Mouse (Mus musculus) intestine, embryonic 14.5 days (tissue): Measurements from ENCODE around the gene March1. TPM values are rescaled to one million over a fixed set of nuclear protein-coding genes. Genes with fewer than 3 reads are reported as not detected.

Source experiments
- ATAC-seq: fragments of 200-750 bp; cut with Nextera tagmentation; replicated peaks from 2 replicates; pipeline ENCODE4 v1.8.0; 2017; ENCODE audit warnings: low read depth, moderate number of reproducible peaks, moderate TSS enrichment, moderate library complexity; ENCODE audit not compliant: low FRiP score, low TSS enrichment
- DNase-seq: peaks from one replicate; pipeline ENCODE4 v3.0.0-alpha.2; 2018; ENCODE audit warnings: low spot score
- H3K27ac ChIP-seq: fragments of 300-500 bp; sonication (generic); 2 replicates; pipeline ENCODE4 v1.5.1; 2014; ENCODE audit warnings: low read depth, mild to moderate bottlenecking, control low read depth
- H3K27me3 ChIP-seq: fragments of 300-500 bp; sonication (generic); replicated peaks from 2 replicates; pipeline ENCODE4 v1.6.1; 2014; ENCODE audit warnings: low read length, control low read depth; ENCODE audit not compliant: control insufficient read depth, insufficient read depth
- H3K36me3 ChIP-seq: fragments of 300-500 bp; sonication (generic); 2 replicates; pipeline ENCODE4 v1.6.1; 2014; ENCODE audit warnings: low read length, control low read depth; ENCODE audit not compliant: control insufficient read depth, insufficient read depth
- H3K4me1 ChIP-seq: fragments of 300-500 bp; sonication (generic); replicated peaks from 2 replicates; pipeline ENCODE4 v1.6.1; 2014; ENCODE audit warnings: low read length, control low read depth, mixed read lengths; ENCODE audit not compliant: control insufficient read depth, insufficient read depth
- H3K4me2 ChIP-seq: fragments of 300-500 bp; sonication (generic); 2 replicates; pipeline ENCODE4 v1.6.1; 2014; ENCODE audit warnings: low read length
- H3K4me3 ChIP-seq: fragments of 300-500 bp; sonication (generic); 2 replicates; pipeline ENCODE4 v1.5.1; 2014; ENCODE audit warnings: low read depth, low read length, control low read depth, mixed read lengths
- H3K9ac ChIP-seq: fragments of 300-500 bp; sonication (generic); 2 replicates; pipeline ENCODE4 v1.6.1; 2014; ENCODE audit warnings: mild to moderate bottlenecking, low read length
- H3K9me3 ChIP-seq: fragments of 300-500 bp; sonication (generic); 2 replicates; pipeline ENCODE4 v1.6.1; 2016; ENCODE audit warnings: low read length, control low read depth; ENCODE audit not compliant: control insufficient read depth
- WGBS: fragments of 180-500 bp; shearing (Covaris S2); extraction: QIAGEN DNeasy Blood & Tissue Kit; methylation state at CpG from one replicate; pipeline ENCODE4 v1.1.7; 2014; 5-methylcytosine and 5-hydroxymethylcytosine counted together
- polyA plus RNA-seq: library from polyadenylated mRNA; unstranded; fragments of >200 nt; fragmentation: Nextera tagmentation; extraction: Ambion mirVana; gene quantifications from 2 replicates; pipeline ENCODE4 v1.2.1, GENCODE M21; 2014

The March1 gene
- polyA plus RNA-seq, 1 experiment from 2014 or later = 1.1 TPM

DNA sequence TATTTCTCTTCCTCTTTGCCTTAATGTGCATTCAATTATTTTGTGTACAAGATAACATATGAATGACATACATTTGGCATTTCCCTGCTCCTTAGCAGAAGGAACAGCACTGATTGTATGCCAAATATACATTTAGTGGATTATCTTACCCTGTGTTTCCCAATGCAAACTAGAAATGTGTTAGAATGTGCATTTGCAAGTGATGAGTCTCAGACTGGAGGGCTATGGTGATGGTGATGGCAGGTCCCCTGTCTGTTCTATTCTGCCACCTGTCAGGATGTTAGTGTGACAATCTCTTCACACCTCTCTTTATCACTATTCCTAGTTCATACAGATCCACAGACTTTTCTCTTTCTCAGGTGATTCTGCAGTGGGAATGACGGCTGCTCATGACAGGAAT, 480.4 kb downstream of the March1 start:
- WGBS = 70% methylated on average over 1 of the region's 1 CpGs
- H3K9me3 ChIP-seq = no peaks in the 10 kb centered on the region
- H3K4me1 ChIP-seq = no peaks in the 10 kb centered on the region
- ATAC-seq (no peak), DNase-seq (no peak)
- H3K36me3 ChIP-seq = no peaks in the 10 kb centered on the region
- H3K27me3 ChIP-seq = no peaks in the 10 kb centered on the region
- no peak overlapping the region for H3K4me3 ChIP-seq
- no peak overlapping the region for H3K9ac ChIP-seq
- no peak overlapping the region for H3K27ac ChIP-seq
- H3K4me2 ChIP-seq = no peak overlapping the region

DNA sequence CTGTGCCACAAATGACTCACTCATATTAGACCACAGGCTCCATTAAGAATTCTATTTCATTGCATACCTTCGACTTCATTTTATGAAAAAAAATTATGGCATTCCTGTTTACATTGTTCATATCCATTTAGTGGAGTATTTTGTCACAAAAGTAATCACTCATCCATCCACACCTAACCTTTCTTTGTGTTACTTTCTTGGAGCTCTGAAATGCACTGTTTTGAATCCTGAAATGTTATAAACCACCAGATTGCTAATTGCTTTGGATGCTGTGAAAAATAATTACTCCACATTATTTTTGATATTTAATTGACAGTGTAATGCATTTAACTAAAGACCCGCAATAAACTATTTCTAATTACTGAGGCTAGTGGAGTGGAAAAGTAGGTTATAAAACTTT, 501.6 kb downstream of the March1 start:
- no peaks in the 10 kb centered on the region for H3K4me1 ChIP-seq

DNA sequence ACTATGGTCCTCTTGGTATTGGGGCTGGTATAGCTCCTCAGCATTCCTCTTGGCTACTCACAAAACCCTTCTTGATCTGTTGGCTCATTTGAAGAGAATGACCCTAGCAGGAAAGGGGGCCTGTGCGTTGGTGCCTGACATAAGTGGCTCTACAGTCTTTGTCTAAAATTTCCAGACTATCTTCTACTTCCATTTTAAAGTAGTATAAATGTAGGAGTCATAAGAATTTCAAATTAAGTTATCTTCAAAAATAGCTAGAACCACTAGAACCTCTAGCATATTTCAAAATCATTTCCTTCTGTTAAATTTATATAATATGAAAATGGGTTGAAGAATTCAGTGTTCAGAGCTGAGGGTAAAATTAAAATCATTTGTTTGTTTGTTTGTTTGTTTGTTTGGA, 541.9 kb downstream of the March1 start:
- Histone ChIP-seq H3K9me3 (no peaks in the 10 kb centered on the region), H3K4me1 (no peaks in the 10 kb centered on the region), H3K4me3 (no peak overlapping the region), H3K4me2 (no peak overlapping the region), H3K27me3 (no peaks in the 10 kb centered on the region), H3K36me3 (no peaks in the 10 kb centered on the region), H3K27ac (no peak overlapping the region), H3K9ac (no peak overlapping the region)
- DNase-seq (no peak), ATAC-seq (no peak)
- WGBS = 88% methylated on average over 1 of the region's 1 CpGs

More for the DNA sequence above, 501.6 kb downstream of the March1 start:
- DNase-seq (no peak), ATAC-seq (no peak)
- Histone ChIP-seq H3K36me3 (no peaks in the 10 kb centered on the region), H3K9me3 (no peaks in the 10 kb centered on the region), H3K27ac (no peak overlapping the region), H3K4me2 (no peak overlapping the region), H3K9ac (no peak overlapping the region), H3K4me3 (no peak overlapping the region), H3K27me3 (no peaks in the 10 kb centered on the region)
- 81% methylated on average over 2 of the region's 2 CpGs for WGBS

GRCm38 (mm10) chr8:66166835-66167234, 549.1 kb downstream of the March1 start:
- DNase-seq = no peak
- Histone ChIP-seq H3K27ac (no peak overlapping the region), H3K4me3 (no peak overlapping the region), H3K27me3 (no peaks in the 10 kb centered on the region), H3K36me3 (no peaks in the 10 kb centered on the region), H3K9ac (no peak overlapping the region), H3K9me3 (no peaks in the 10 kb centered on the region), H3K4me2 (no peak overlapping the region), H3K4me1 (no peaks in the 10 kb centered on the region)
- no peak for ATAC-seq
- 43% methylated on average over 1 of the region's 1 CpGs for WGBS

DNA sequence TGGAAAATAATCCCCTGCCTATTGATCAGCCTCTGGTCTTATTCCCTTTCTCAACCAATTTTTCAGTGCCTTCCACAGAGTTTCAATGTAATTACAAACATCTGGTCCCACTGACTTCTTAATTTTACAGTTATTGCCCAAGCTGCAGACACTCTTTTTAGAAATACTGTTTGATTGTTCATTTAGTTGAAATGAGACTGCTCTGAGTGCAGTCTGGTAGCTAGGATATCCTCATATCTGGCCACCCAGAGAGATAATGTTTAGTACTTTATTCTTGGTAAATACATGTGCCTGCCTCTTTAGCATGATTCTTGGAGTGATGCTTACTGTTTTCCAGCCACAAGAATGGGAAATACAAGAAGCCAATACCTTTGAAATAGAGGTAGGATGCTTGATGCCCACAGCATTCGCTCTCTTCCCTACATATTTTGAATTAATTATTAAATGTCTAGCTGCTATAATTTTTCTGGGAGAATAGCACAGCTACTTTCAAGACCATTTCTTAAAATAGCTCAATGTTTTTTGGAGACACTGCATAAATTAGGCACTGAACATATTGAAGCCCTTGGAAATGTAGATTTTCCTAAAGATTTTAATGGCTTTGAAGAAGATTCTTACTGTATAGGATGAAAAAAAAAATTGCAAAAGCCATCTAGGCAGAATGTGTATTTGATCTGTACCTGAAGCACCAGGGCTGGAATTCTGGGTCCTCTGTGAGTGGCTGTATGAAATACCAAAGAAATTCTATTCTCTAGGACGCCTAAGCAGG, 549.9 kb downstream of the March1 start:
- WGBS = 77% methylated on average over 2 of the region's 2 CpGs
- H3K4me1 ChIP-seq = no peaks in the 10 kb centered on the region
- ATAC-seq (no peak), DNase-seq (no peak)
- no peak overlapping the region for H3K27ac ChIP-seq
- H3K9ac ChIP-seq = no peak overlapping the region
- H3K9me3 ChIP-seq = no peaks in the 10 kb centered on the region
- no peaks in the 10 kb centered on the region for H3K27me3 ChIP-seq
- H3K36me3 ChIP-seq = no peaks in the 10 kb centered on the region
- H3K4me3 ChIP-seq = no peak overlapping the region
- no peak overlapping the region for H3K4me2 ChIP-seq

- DNase-seq (no peak), ATAC-seq (no peak)
- Histone ChIP-seq H3K4me1 (no peaks in the 10 kb centered on the region), H3K27ac (no peak overlapping the region), H3K36me3 (no peaks in the 10 kb centered on the region), H3K4me3 (no peak overlapping the region), H3K27me3 (no peaks in the 10 kb centered on the region), H3K9me3 (no peaks in the 10 kb centered on the region), H3K9ac (no peak overlapping the region), H3K4me2 (no peak overlapping the region)
- 96% methylated on average over 1 of the region's 1 CpGs for WGBS
These were observed 561.6 kb downstream of the March1 start for GRCm38 (mm10) chr8:66179336-66179735.

GRCm38 (mm10) chr8:66181265-66181664, 563.6 kb downstream of the March1 start:
- Histone ChIP-seq H3K4me1 (no peaks in the 10 kb centered on the region), H3K36me3 (no peaks in the 10 kb centered on the region), H3K27ac (no peak overlapping the region), H3K27me3 (no peaks in the 10 kb centered on the region), H3K4me2 (no peak overlapping the region), H3K9ac (no peak overlapping the region), H3K4me3 (no peak overlapping the region), H3K9me3 (no peaks in the 10 kb centered on the region)
- WGBS = 70% methylated on average over 4 of the region's 4 CpGs
- ATAC-seq (no peak), DNase-seq (no peak)

DNA sequence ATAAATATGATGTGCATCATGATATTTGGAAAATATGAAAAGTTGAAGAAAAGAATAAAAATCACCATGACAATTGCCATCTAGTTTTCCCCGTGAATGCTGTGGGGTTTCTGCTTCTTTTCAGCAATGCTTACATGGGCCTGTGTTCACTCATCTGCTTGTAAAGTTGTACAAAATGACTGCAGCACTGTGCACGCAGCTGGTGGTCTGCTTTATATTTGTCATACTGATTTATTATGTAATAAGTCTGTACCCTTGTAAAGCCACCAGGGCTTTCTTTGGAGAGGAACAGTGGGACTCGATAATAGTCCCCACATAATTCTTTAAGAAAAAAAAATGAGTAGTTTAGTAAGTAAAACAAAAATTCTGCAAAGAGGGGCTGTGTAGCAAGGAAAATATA, 564.6 kb downstream of the March1 start:
- Histone ChIP-seq H3K9ac (no peak overlapping the region), H3K27me3 (no peaks in the 10 kb centered on the region), H3K36me3 (no peaks in the 10 kb centered on the region), H3K4me1 (no peaks in the 10 kb centered on the region), H3K4me3 (no peak overlapping the region), H3K4me2 (no peak overlapping the region), H3K27ac (no peak overlapping the region), H3K9me3 (no peaks in the 10 kb centered on the region)
- ATAC-seq (no peak), DNase-seq (no peak)
- WGBS = 30% methylated on average over 3 of the region's 3 CpGs

- Histone ChIP-seq H3K4me1 (no peaks in the 10 kb centered on the region), H3K4me2 (no peak overlapping the region), H3K36me3 (no peaks in the 10 kb centered on the region), H3K9me3 (no peaks in the 10 kb centered on the region), H3K9ac (no peak overlapping the region), H3K27me3 (no peaks in the 10 kb centered on the region), H3K27ac (no peak overlapping the region), H3K4me3 (no peak overlapping the region)
- WGBS = 55% methylated on average over 2 of the region's 2 CpGs
- DNase-seq (no peak), ATAC-seq (no peak)
These were observed 565.8 kb downstream of the March1 start for GRCm38 (mm10) chr8:66183454-66183853.
